Comparison of ENCODE assay signal across 8 mouse cellular contexts in genomic region chr2:146062330-146063092, GRCm38 (mm10).
DNase-seq lines count a peak whose midpoint lies in the region; ATAC-seq lines count a peak whose summit lies in the region.

No protein-coding gene starts in this region.

- no peaks in the 10 kb centered on the region for H3K27me3 ChIP-seq in heart, embryonic 12.5 days (replicated peaks)
- H3K27me3 ChIP-seq in heart, embryonic 10.5 days (ENCODE audit: insufficient read depth, poor library complexity, severe bottlenecking): no peaks in the 10 kb centered on the region
- no peaks in the 10 kb centered on the region for H3K27me3 ChIP-seq in hindbrain, embryonic 12.5 days
- no peaks in the 10 kb centered on the region for H3K27me3 ChIP-seq in midbrain, embryonic 14.5 days (ENCODE audit: control insufficient read depth, insufficient read depth, low read length)

- peak overlapping the region; percentile 15; the same call in 1 of the 2 replicates for H3K4me2 ChIP-seq in heart, embryonic 12.5 days
- H3K4me2 ChIP-seq in hindbrain, embryonic 12.5 days (replicated peaks): peak overlapping the region; percentile 37
- H3K4me2 ChIP-seq in midbrain, embryonic 14.5 days (ENCODE audit: low read length): peak overlapping the region; percentile 37

- no peak overlapping the region for H3K4me3 ChIP-seq in heart, embryonic 12.5 days
- no peak overlapping the region for H3K4me3 ChIP-seq in heart, embryonic 10.5 days
- H3K4me3 ChIP-seq in hindbrain, embryonic 12.5 days: no peak overlapping the region
- H3K4me3 ChIP-seq in midbrain, embryonic 14.5 days (replicated peaks; ENCODE audit: low read depth, low read length): 0 out of 2 replicates have a peak overlapping the region, but pooled peaks have one; percentile 1

- 56% methylated on average over 13 of the region's 13 CpGs for WGBS in heart, embryonic 12.5 days
- 61% methylated on average over 13 of the region's 13 CpGs for WGBS in heart, embryonic 10.5 days
- WGBS in hindbrain, embryonic 12.5 days: 17% methylated on average over 13 of the region's 13 CpGs
- 1% methylated on average over 13 of the region's 13 CpGs for WGBS in midbrain, embryonic 14.5 days

- ATAC-seq in heart, embryonic 12.5 days (ENCODE audit: insufficient number of reproducible peaks, low FRiP score): no peak
- peak; percentile 47; the same call in 1 of the 2 replicates for ATAC-seq in hindbrain, embryonic 12.5 days (ENCODE audit: low FRiP score)
- ATAC-seq in midbrain, embryonic 14.5 days (ENCODE audit: low FRiP score, low TSS enrichment): peak; percentile 35; the same call in 1 of the 2 replicates

- no peaks in the 10 kb centered on the region for H3K36me3 ChIP-seq in heart, embryonic 12.5 days
- H3K36me3 ChIP-seq in heart, embryonic 10.5 days: no peaks in the 10 kb centered on the region
- H3K36me3 ChIP-seq in hindbrain, embryonic 12.5 days: no peaks in the 10 kb centered on the region
- H3K36me3 ChIP-seq in midbrain, embryonic 14.5 days (ENCODE audit: control insufficient read depth, insufficient read depth, low read length): no peaks in the 10 kb centered on the region

- no peak overlapping the region for H3K9ac ChIP-seq in heart, embryonic 12.5 days
- H3K9ac ChIP-seq in hindbrain, embryonic 12.5 days: no peak overlapping the region
- no peak overlapping the region for H3K9ac ChIP-seq in midbrain, embryonic 14.5 days (replicated peaks; ENCODE audit: low read length)

- H3K4me1 ChIP-seq in heart, embryonic 12.5 days (replicated peaks): peaks cover 13% of the 10 kb centered on the region; the same call in 1 of the 2 replicates
- H3K4me1 ChIP-seq in heart, embryonic 10.5 days: peaks cover 8% of the 10 kb centered on the region; the same call in 1 of the 2 replicates
- H3K4me1 ChIP-seq in hindbrain, embryonic 12.5 days: peaks cover 37% of the 10 kb centered on the region
- H3K4me1 ChIP-seq in midbrain, embryonic 14.5 days (ENCODE audit: control insufficient read depth, insufficient read depth, low read length): peaks cover 21% of the 10 kb centered on the region

- DNase-seq in heart, embryonic 10.5 days (ENCODE audit: low spot score): no peak
- peak; percentile 33 for DNase-seq in brain, adult 2 months (ENCODE audit: low read depth, low spot score)
- peak; percentile 62 for DNase-seq in midbrain, embryonic 14.5 days
- no peak for DNase-seq in cerebellum, adult 9-11 months
- DNase-seq in heart, adult 9 months (ENCODE audit: low spot score in 2 of 2): no peak
- no peak for DNase-seq in left cerebral cortex, adult 18-20 months (ENCODE audit: low spot score in 2 of 2)

- H3K27ac ChIP-seq in heart, embryonic 12.5 days (ENCODE audit: poor library complexity, severe bottlenecking): no peak overlapping the region
- no peak overlapping the region for H3K27ac ChIP-seq in heart, embryonic 10.5 days
- H3K27ac ChIP-seq in hindbrain, embryonic 12.5 days: peak overlapping the region; percentile 62
- peak overlapping the region; percentile 60; the same call in 1 of the 2 replicates for H3K27ac ChIP-seq in midbrain, embryonic 14.5 days (replicated peaks; ENCODE audit: low read depth, low read length)

- H3K9me3 ChIP-seq in heart, embryonic 12.5 days (replicated peaks): no peaks in the 10 kb centered on the region
- H3K9me3 ChIP-seq in heart, embryonic 10.5 days: no peaks in the 10 kb centered on the region
- no peaks in the 10 kb centered on the region for H3K9me3 ChIP-seq in hindbrain, embryonic 12.5 days (replicated peaks)
- no peaks in the 10 kb centered on the region for H3K9me3 ChIP-seq in midbrain, embryonic 14.5 days (ENCODE audit: control insufficient read depth, low read length)

Comparison
In these comparisons a context has a peak if more than half of its experiments do, and no peak if none do; other contexts are left out.
1. H3K27ac ChIP-seq: peak in hindbrain, embryonic 12.5 days (single experiment) and midbrain, embryonic 14.5 days (single experiment); none in heart, embryonic 12.5 days (single experiment) and heart, embryonic 10.5 days (single experiment).
2. DNase-seq: peak in brain, adult 2 months (single experiment) and midbrain, embryonic 14.5 days (single experiment); none in heart, embryonic 10.5 days (single experiment), cerebellum, adult 9-11 months (single experiment), heart, adult 9 months (0 of 2) and left cerebral cortex, adult 18-20 months (0 of 2).
3. Peak in every context shown above with its lines, with median percentiles within 50 percentile points of each other: H3K4me2 ChIP-seq.